Mouse (Mus musculus) left cerebral cortex, adult 18-20 months (tissue): ENCODE measurements around the gene Usp3. TPM values are rescaled to one million over a fixed set of nuclear protein-coding genes. Genes with fewer than 3 reads are reported as not detected.

Source experiments
- DNase-seq, 2 experiments: peaks; one replicate each; pipeline ENCODE4 v3.0.0; 2021 to 2022; ENCODE audit warnings: low spot score in 2 of 2, mixed read lengths in 1 of 2
- total RNA-seq, 2 experiments: library from RNA; stranded (reverse); gene quantifications; 2 replicates each; pipeline ENCODE4 v1.2.3; 2021

Usp3 gene
- total RNA-seq, 2 experiments from 2014 or later = 38.3 to 38.5 TPM

GRCm38 (mm10) chr9:66575041-66575877 lies 17.7 kb downstream of the Usp3 start:
- no peak for DNase-seq

DNA sequence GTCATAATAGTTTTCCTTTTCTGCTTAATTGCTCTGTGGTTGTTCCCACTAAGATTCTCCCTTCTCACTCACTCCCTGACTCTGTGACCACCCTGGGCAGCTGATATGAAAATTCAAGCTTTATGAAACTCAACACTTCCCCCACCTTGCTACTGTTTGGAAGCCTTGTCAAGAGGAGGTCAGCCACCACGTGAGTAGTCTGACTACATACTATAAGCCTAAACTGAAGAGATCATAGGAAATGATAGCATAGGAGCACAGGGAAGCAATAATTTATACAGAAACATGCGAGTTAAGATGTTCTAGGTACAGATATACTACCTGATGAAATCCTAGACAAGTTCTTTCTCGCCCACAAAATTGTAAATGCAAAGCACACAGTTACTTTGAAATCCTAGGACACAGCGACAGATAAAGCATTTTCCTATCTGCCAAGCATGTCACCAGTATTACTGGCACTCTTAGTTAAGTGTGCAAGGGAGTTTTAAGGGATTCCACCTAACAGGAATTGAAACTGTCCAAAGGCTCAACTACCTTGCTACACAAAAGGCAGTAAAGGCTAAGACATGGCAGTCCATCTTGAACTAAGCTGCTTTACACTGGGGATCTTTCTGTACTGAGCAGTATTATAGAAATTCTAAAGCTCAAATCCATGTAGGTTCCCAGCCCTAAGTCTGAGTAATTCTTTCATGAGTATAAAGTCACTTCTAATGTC lies 20.8 kb downstream of the Usp3 start:
- DNase-seq = no peak

GRCm38 (mm10) chr9:66562215-66562614 lies 30.7 kb downstream of the Usp3 start:
- DNase-seq = no peak

GRCm38 (mm10) chr9:66561496-66561895 lies 31.4 kb downstream of the Usp3 start:
- DNase-seq = no peak

DNA sequence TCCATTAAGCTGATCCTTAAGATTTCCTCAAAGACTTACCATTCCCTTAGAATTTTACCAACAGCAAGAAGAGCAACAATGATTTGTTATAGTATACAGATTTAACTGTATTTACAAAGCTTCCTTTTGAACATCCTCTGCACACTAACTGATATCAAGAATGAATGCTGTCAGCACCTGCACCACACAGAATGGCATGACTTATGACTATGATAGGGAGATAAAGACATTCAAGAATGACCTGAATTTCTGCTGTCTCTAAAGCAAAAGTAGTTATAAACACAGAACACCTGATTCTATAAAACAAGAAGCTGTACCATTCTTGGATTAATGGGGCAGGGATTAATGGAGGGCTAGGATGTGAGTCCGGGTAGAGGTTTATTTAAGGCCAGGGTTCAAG lies 32.2 kb downstream of the Usp3 start:
- DNase-seq = no peak

DNA sequence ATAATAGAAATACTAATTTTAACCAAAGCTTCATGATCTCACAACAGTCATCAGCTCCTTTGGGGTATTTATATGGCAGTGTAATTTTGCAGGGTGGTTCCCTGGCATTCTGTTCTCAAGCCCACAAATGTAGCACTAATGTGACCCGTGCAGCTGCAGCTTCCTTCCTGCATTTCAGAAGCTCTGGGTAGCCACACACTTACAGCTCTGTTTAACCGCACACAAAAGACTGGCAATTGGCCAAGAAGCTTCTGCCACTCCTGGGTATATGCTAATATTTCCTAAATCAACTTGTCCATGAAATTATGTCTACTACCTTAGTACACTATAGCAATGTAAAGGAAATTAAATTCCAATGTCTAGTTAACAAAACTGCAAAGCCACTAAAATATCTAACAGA lies 32.6 kb downstream of the Usp3 start:
- DNase-seq = no peak

GRCm38 (mm10) chr9:66558971-66559370 lies 34.0 kb downstream of the Usp3 start:
- no peak for DNase-seq

- DNase-seq = no peak
Measured at GRCm38 (mm10) chr9:66542785-66543184, 50.2 kb downstream of the Usp3 start.

GRCm38 (mm10) chr9:66521595-66521994 lies 71.3 kb downstream of the Usp3 start:
- DNase-seq = no peak

DNA sequence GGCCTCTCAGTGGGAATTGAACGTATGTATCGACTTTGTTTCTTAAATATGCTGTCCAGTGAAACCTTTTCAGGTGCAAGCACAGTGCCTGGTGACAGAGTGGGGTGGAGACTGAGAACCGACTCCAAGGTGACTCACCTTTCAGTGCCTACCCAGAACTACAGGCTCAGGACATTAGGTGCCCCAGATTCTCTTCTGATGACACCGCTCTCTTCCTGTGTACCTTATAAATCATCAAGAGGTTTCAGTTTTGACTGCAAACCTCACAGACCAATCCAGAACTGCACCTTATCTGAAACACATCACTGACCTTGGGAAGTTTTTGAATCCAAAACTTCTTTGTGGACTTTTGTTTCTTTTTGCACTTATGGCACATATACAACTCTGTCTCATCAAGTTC lies 72.6 kb downstream of the Usp3 start:
- DNase-seq = no peak

- no peak for DNase-seq
Measured at GRCm38 (mm10) chr9:66518901-66519300, 74.0 kb downstream of the Usp3 start.

GRCm38 (mm10) chr9:66518251-66518650 lies 74.7 kb downstream of the Usp3 start:
- no peak for DNase-seq

GRCm38 (mm10) chr9:66517746-66518145 lies 75.2 kb downstream of the Usp3 start:
- no peak for DNase-seq

DNA sequence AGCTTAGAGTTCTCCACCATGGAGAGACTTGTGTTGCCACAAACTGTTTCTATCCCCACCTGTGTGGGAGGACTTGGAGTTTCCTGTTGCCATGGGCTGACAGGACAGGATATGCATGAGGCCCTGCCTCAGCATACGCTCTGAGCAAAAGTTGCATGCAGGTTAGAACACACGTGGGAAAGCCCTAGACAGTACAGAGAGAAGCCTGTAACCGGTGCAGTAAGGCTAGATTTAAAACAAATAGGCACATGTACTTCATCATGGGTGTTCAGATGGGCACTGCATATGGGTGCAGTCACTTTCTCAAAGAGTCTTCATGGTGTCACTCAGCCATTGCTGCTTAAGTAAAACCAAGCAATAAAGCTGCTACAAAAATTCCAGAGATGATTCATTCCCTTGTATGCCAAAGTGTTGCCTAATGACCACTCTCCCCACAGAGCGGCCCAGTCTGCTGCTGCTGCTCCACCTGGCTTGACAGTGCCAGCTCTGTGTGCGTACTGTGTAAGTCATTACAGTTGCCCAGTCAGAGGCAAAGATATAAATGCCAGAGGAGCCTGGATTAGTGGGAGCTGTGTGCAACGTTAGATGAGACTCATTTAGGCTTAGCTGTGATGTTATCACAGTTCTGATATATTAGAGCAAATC lies 76.5 kb downstream of the Usp3 start:
- DNase-seq = no peak

DNA sequence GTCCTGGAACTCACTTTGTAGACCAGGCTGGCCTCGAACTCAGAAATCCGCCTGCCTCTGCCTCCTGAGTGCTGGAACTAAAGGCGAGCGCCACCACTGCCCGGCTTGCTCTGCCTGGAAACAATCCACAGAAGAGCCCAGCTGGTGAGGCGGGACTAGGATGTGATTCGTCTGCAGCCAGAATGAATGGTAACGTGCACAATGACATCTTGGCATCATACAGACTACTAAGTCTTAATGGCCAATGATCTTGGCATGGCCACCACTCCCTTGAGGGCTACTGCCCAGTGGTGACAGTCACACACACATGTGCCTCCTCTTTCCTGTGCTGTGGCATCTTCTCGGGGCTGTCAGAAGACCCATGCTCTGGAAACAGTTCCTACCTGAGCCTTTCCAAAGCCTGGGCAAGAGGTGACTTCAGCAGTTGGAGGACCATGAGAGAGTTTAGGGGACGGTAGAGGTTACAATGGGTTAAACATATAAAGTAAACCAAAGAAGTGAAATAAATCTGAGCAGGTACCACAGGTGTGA lies 77.2 kb downstream of the Usp3 start:
- DNase-seq = no peak

DNA sequence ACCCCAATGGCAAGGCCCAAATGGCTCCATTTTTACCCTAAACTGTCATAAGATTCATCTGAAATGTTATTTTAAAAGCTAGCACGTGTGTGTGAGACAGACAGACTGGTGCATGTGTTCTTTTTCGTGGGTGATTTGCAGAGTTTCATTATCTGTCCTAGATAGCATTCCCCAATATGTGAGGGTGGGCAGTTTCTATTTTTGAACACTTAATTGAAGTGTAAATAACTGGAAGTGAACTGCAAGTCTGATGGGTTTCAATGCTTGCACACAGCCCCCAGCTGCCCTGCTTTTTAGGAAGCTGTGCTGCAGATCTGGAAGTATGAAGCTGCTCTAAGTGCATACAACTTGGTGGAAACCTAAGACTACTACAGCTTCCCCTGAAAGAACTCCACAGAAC lies 77.8 kb downstream of the Usp3 start:
- no peak for DNase-seq

GRCm38 (mm10) chr9:66514256-66514770 lies 78.6 kb downstream of the Usp3 start, which contains the start of gene Fbxl22:
Gene Fbxl22, minus strand, starts transcription at chr9:66514593.
- peak; percentile 44 to 59 for DNase-seq

DNA sequence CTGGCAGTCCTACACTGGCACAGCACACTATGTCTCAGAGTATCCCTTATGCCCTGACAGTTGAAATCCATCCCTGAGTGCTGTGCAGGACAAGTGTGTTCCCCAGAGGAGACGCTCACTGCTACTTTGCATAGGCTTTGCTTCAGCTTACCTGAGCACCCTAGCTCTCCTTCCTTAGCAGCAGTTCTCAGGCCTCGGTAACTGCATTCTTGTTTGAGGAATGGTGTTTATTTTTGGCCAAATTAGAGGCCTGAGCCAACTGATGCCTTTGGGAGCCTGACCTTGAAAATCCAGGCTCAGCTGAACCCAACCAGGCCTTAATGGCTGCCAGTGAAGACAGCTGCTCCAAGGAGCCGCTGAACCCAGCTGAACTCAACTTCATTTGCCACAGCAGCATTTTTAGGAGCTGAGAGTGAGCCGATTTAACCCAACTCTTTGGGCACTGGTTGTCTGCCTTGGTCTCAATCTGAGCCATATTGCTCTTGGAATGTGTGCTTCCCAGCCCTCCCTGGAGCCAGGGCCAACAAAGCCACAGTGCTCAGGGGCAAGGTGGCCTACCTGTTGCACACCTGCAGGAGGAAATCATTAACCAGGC lies 79.2 kb downstream of the Usp3 start:
- no peak for DNase-seq

DNA sequence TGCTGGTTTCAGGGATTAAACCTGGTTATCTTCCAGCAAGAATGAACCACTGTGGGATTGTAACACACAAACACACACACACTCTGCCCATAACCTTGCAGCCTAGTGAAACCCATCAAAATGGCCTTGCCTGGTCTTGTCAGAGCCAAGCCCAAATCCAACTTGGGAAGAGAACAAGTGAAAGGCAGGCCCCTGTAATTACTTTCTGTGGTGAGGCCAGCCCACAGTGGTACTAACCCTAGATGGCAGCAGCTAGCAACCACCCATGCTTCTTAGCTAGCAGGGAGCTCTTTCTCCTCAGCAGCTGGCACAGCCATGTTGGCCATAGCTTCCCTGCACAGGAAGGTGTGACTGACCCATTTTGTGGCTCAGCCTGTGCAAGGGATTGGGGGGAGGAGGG lies 79.8 kb downstream of the Usp3 start:
- no peak for DNase-seq

GRCm38 (mm10) chr9:66512351-66512671 lies 80.6 kb downstream of the Usp3 start:
- DNase-seq = peak; percentile 77 to 81
